Mouse (Mus musculus): ENCODE measurements around the gene 4930404H24Rik. TPM values are rescaled to one million over a fixed set of nuclear protein-coding genes. Genes with fewer than 3 reads are reported as not detected.

The 4930404H24Rik gene
- total RNA-seq (2014; fragmentation: Nextera tagmentation) (not detected in 2 replicates), total RNA-seq (2017) (not detected in 2 replicates)

- 0 out of 2 replicates have a peak, but pooled peaks have one; percentile 0 for ATAC-seq (replicated peaks; ENCODE audit: low FRiP score, low TSS enrichment, poor library complexity, severe bottlenecking)
Observed at GRCm38 (mm10) chr2:153492573-153493392, at the start of gene 4930404H24Rik. Gene 4930404H24Rik, plus strand, starts transcription at chr2:153492790.

- ATAC-seq (replicated peaks; ENCODE audit: low FRiP score, low TSS enrichment, poor library complexity, severe bottlenecking) = peak; percentile 9; the same call in 1 of the 2 replicates
Observed at GRCm38 (mm10) chr2:153443434-153444240, 49.0 kb upstream of the 4930404H24Rik start.

- peak; percentile 51 for ATAC-seq (replicated peaks; ENCODE audit: low FRiP score, low TSS enrichment, poor library complexity, severe bottlenecking)
Observed at GRCm38 (mm10) chr2:153444254-153445136, 48.1 kb upstream of the 4930404H24Rik start.

GRCm38 (mm10) chr2:153445137-153446016 is 47.2 kb upstream of the 4930404H24Rik start:
- ATAC-seq (replicated peaks; ENCODE audit: low FRiP score, low TSS enrichment, poor library complexity, severe bottlenecking) = 0 out of 2 replicates have a peak, but pooled peaks have one; percentile 14

- ATAC-seq (replicated peaks; ENCODE audit: low FRiP score, low TSS enrichment, poor library complexity, severe bottlenecking) = peak; percentile 54; the same call in 1 of the 2 replicates
Observed at GRCm38 (mm10) chr2:153446017-153446408, 46.6 kb upstream of the 4930404H24Rik start.

- no peak for ATAC-seq (replicated peaks; ENCODE audit: low FRiP score, low TSS enrichment, poor library complexity, severe bottlenecking)
Observed at GRCm38 (mm10) chr2:153446476-153446875, 46.1 kb upstream of the 4930404H24Rik start.

- ATAC-seq (replicated peaks; ENCODE audit: low FRiP score, low TSS enrichment, poor library complexity, severe bottlenecking) = no peak
Observed at GRCm38 (mm10) chr2:153447719-153448118, 44.9 kb upstream of the 4930404H24Rik start.

GRCm38 (mm10) chr2:153448519-153448918 is 44.1 kb upstream of the 4930404H24Rik start:
- ATAC-seq (replicated peaks; ENCODE audit: low FRiP score, low TSS enrichment, poor library complexity, severe bottlenecking) = no peak

- peak; percentile 67 for ATAC-seq (replicated peaks; ENCODE audit: low FRiP score, low TSS enrichment, poor library complexity, severe bottlenecking)
Observed at GRCm38 (mm10) chr2:153453961-153454759, 38.4 kb upstream of the 4930404H24Rik start.

- peak; percentile 72 for ATAC-seq (replicated peaks; ENCODE audit: low FRiP score, low TSS enrichment, poor library complexity, severe bottlenecking)
Observed at GRCm38 (mm10) chr2:153454841-153455506, 37.6 kb upstream of the 4930404H24Rik start.

GRCm38 (mm10) chr2:153457467-153457866 is 35.1 kb upstream of the 4930404H24Rik start:
- no peak for ATAC-seq (replicated peaks; ENCODE audit: low FRiP score, low TSS enrichment, poor library complexity, severe bottlenecking)

- ATAC-seq (replicated peaks; ENCODE audit: low FRiP score, low TSS enrichment, poor library complexity, severe bottlenecking) = no peak
Observed at GRCm38 (mm10) chr2:153458022-153458441, 34.6 kb upstream of the 4930404H24Rik start.

- ATAC-seq (replicated peaks; ENCODE audit: low FRiP score, low TSS enrichment, poor library complexity, severe bottlenecking) = no peak
Observed at GRCm38 (mm10) chr2:153463257-153463656, 29.3 kb upstream of the 4930404H24Rik start.

- no peak for ATAC-seq (replicated peaks; ENCODE audit: low FRiP score, low TSS enrichment, poor library complexity, severe bottlenecking)
Observed at GRCm38 (mm10) chr2:153467372-153467771, 25.2 kb upstream of the 4930404H24Rik start.

- ATAC-seq (replicated peaks; ENCODE audit: low FRiP score, low TSS enrichment, poor library complexity, severe bottlenecking) = no peak
Observed at GRCm38 (mm10) chr2:153469317-153469716, 23.3 kb upstream of the 4930404H24Rik start.

- no peak for ATAC-seq (replicated peaks; ENCODE audit: low FRiP score, low TSS enrichment, poor library complexity, severe bottlenecking)
Observed at GRCm38 (mm10) chr2:153469764-153470163, 22.8 kb upstream of the 4930404H24Rik start.

- no peak for ATAC-seq (replicated peaks; ENCODE audit: low FRiP score, low TSS enrichment, poor library complexity, severe bottlenecking)
Observed at GRCm38 (mm10) chr2:153470983-153471382, 21.6 kb upstream of the 4930404H24Rik start.
